Mouse (Mus musculus) layer of hippocampus, postnatal 10 days (tissue): ENCODE data around the gene Ccr7. TPM values are rescaled to one million over a fixed set of nuclear protein-coding genes. Genes with fewer than 3 reads are reported as not detected.

Experiments used
- total RNA-seq, 2 experiments: library from RNA; stranded (reverse); gene quantifications; 2 replicates each; pipeline ENCODE4 v1.2.3; 2021

The Ccr7 gene
- total RNA-seq, 2 experiments from 2014 or later = not detected

Other genes with a start within 250 kb of the Ccr7 start
- gene Cdc6, start 247.3 kb downstream of the Ccr7 start, total RNA-seq = 1 to 10 TPM; 1.1 to 2.2 TPM
- gene Rara, start 227.3 kb downstream of the Ccr7 start, total RNA-seq = 10 to 100 TPM; 21.7 to 24.0 TPM
- gene Gjd3, start 172.1 kb downstream of the Ccr7 start, total RNA-seq = 1 to 10 TPM; 2.4 to 3.6 TPM
- gene Top2a, start 130.9 kb downstream of the Ccr7 start, total RNA-seq = 10 to 100 TPM; 16.6 to 19.1 TPM
- 10 to 100 TPM; 95.0 to 96.7 TPM for gene Igfbp4, start 113.8 kb downstream of the Ccr7 start, total RNA-seq
- gene Tns4, start 65.8 kb downstream of the Ccr7 start, total RNA-seq = under 1 TPM; 0.09 to 0.11 TPM
- 10 to 100 TPM; 90.7 to 93.3 TPM for gene Smarce1, start 75.9 kb upstream of the Ccr7 start, total RNA-seq
- gene Krt222, start 89.0 kb upstream of the Ccr7 start, total RNA-seq = 10 to 100 TPM; 24.0 to 25.7 TPM
- gene Krt24, start 130.2 kb upstream of the Ccr7 start, total RNA-seq = not detected
- gene Krt25, start 167.9 kb upstream of the Ccr7 start, total RNA-seq = not detected
- gene Krt26, start 182.9 kb upstream of the Ccr7 start, total RNA-seq = under 1 TPM; 0.13 to 0.23 TPM
- gene Krt27, start 196.0 kb upstream of the Ccr7 start, total RNA-seq = not detected
- under 1 TPM; 0.30 to 0.33 TPM for gene Krt28, start 219.8 kb upstream of the Ccr7 start, total RNA-seq
- gene Krt10, start 234.3 kb upstream of the Ccr7 start, total RNA-seq = 10 to 100 TPM; 14.3 to 14.8 TPM